Mouse (Mus musculus) heart, embryonic 11.5 days (tissue): ENCODE results near the gene Acsbg2. TPM values are rescaled to one million over a fixed set of nuclear protein-coding genes. Genes with fewer than 3 reads are reported as not detected.

ENCODE experiments used
- ATAC-seq: fragments of 200-750 bp; cut with Nextera tagmentation; replicated peaks from 2 replicates; pipeline ENCODE4 v1.8.0; 2017; ENCODE audit warnings: moderate library complexity; ENCODE audit not compliant: insufficient number of reproducible peaks, low FRiP score, low TSS enrichment
- H3K27ac ChIP-seq: fragments of 300-500 bp; sonication (generic); 2 replicates; pipeline ENCODE4 v1.5.1; 2014; ENCODE audit warnings: mild to moderate bottlenecking, low read depth, low read length
- H3K27me3 ChIP-seq: fragments of 300-500 bp; sonication (generic); 2 replicates; pipeline ENCODE4 v1.6.1; 2014; ENCODE audit warnings: mild to moderate bottlenecking, low read length, mixed read lengths; ENCODE audit not compliant: control insufficient read depth, insufficient read depth
- H3K36me3 ChIP-seq: fragments of 300-500 bp; sonication (generic); 2 replicates; pipeline ENCODE4 v1.6.1; 2014; ENCODE audit warnings: mild to moderate bottlenecking, low read length, moderate library complexity, mixed read lengths; ENCODE audit not compliant: control insufficient read depth, insufficient read depth
- H3K4me1 ChIP-seq: fragments of 300-500 bp; sonication (generic); 2 replicates; pipeline ENCODE4 v1.6.1; 2014; ENCODE audit warnings: low read length; ENCODE audit not compliant: control insufficient read depth, insufficient read depth
- H3K4me2 ChIP-seq: fragments of 300-500 bp; sonication (generic); 2 replicates; pipeline ENCODE4 v1.6.1; 2014; ENCODE audit warnings: mild to moderate bottlenecking, moderate library complexity
- H3K4me3 ChIP-seq: fragments of 300-500 bp; sonication (generic); 2 replicates; pipeline ENCODE4 v1.5.1; 2014; ENCODE audit warnings: low read depth, low read length
- H3K9ac ChIP-seq: fragments of 300-500 bp; sonication (generic); 2 replicates; pipeline ENCODE4 v1.6.1; 2014; ENCODE audit warnings: mild to moderate bottlenecking, low read depth, low read length, moderate library complexity
- H3K9me3 ChIP-seq: fragments of 300-500 bp; sonication (generic); replicated peaks from 2 replicates; pipeline ENCODE4 v1.6.1; 2016; ENCODE audit warnings: low read length; ENCODE audit not compliant: control insufficient read depth
- WGBS: fragments of 180-500 bp; shearing (Covaris S2); extraction: QIAGEN DNeasy Blood & Tissue Kit; methylation state at CpG from one replicate; pipeline ENCODE4 v1.1.7; 2014; ENCODE audit not compliant: insufficient replicate concordance; 5-methylcytosine and 5-hydroxymethylcytosine counted together
- polyA plus RNA-seq: library from polyadenylated mRNA; unstranded; fragments of >200 nt; fragmentation: Nextera tagmentation; extraction: Ambion mirVana; gene quantifications from 2 replicates; pipeline ENCODE4 v1.2.1, GENCODE M21; 2014

Acsbg2 gene
- polyA plus RNA-seq, 1 experiment from 2014 or later: not detected

GRCm38 (mm10) chr17:56869481-56869977 is 4.7 kb downstream of the Acsbg2 start:
- Histone ChIP-seq H3K9ac (no peak overlapping the region), H3K4me1 (no peaks in the 10 kb centered on the region), H3K4me3 (no peak overlapping the region), H3K4me2 (no peak overlapping the region), H3K36me3 (no peaks in the 10 kb centered on the region), H3K27ac (no peak overlapping the region), H3K9me3 (0 out of 2 replicates have a peak, but pooled peaks cover 2% of the 10 kb centered on the region), H3K27me3 (no peaks in the 10 kb centered on the region)
- no peak for ATAC-seq
- 81% methylated on average over 9 of the region's 9 CpGs for WGBS

DNA sequence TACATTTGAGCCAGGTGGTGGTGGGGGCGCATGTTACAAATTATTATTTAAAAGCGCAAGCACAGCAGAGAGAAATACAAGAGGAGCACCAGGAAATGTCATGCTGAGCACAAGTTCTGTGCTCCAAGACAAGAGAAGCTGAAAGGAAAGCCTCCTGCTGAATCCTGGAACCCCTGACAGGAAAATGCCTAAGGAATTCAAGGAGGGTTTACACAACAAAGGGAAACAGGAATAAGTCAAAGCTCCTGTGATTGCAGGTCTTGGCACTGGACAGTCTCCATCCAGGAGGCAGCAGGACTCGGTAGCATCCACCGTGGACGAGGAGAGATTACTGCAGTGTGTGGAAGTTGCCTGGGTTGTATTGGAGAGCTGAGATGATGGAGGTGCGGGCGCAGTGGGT is 8.2 kb downstream of the Acsbg2 start:
- Histone ChIP-seq H3K36me3 (no peaks in the 10 kb centered on the region), H3K4me1 (no peaks in the 10 kb centered on the region), H3K27ac (no peak overlapping the region), H3K9ac (no peak overlapping the region), H3K4me3 (no peak overlapping the region), H3K27me3 (no peaks in the 10 kb centered on the region), H3K4me2 (no peak overlapping the region), H3K9me3 (0 out of 2 replicates have a peak, but pooled peaks cover 2% of the 10 kb centered on the region)
- WGBS: 71% methylated on average over 7 of the region's 7 CpGs
- ATAC-seq: no peak

- Histone ChIP-seq H3K4me1 (no peaks in the 10 kb centered on the region), H3K36me3 (no peaks in the 10 kb centered on the region), H3K27ac (no peak overlapping the region), H3K4me2 (no peak overlapping the region), H3K27me3 (no peaks in the 10 kb centered on the region), H3K9ac (no peak overlapping the region), H3K9me3 (0 out of 2 replicates have a peak, but pooled peaks cover 1% of the 10 kb centered on the region), H3K4me3 (no peak overlapping the region)
- ATAC-seq: no peak; the same call in 1 of the 2 replicates
- WGBS: 50% methylated on average over 3 of the region's 3 CpGs
These were observed 13.1 kb downstream of the Acsbg2 start for GRCm38 (mm10) chr17:56861197-56861596.

DNA sequence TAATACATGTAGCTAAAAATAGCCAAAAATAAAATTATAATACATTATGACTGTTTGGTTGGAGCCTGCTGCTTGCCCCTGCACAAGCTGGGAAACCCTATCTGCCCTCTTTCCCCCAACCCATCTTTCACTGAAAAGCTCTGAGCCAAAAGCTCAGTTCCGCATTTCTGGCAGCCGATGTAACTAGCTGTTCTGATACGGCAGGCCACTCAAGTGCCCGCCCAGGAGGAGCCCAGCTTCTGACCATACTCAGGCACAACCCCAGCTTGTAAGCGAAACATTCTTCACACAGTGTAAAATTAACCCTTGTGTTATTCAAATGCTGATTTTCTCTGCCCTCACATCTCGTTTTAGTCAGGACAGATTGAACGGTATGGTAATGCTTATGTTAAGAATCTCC is 15.3 kb downstream of the Acsbg2 start:
- 43% methylated on average over 7 of the region's 7 CpGs for WGBS
- Histone ChIP-seq H3K4me2 (no peak overlapping the region), H3K27me3 (no peaks in the 10 kb centered on the region), H3K9ac (no peak overlapping the region; the same call in 1 of the 2 replicates), H3K27ac (peak overlapping the region; percentile 10), H3K36me3 (no peaks in the 10 kb centered on the region), H3K4me3 (no peak overlapping the region), H3K4me1 (no peaks in the 10 kb centered on the region), H3K9me3 (no peaks in the 10 kb centered on the region)
- ATAC-seq: no peak

DNA sequence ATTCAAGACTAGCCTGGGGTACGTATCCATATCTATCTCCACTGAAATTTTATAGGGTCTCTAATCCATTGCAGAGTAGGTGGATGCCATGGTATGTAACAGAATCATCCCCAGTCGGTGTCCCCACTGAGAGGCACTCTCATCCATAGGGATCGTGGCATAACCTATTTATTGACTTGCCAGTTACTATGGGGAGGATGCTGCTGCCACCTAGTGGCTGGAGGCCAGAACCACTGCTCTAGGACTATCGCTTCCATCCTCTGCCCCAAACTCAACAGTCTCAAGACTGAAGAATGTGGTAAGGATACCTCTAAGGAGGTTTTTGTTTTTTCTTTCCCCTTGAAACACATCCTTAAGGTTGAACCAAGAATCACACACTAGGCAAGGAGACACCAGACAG is 16.0 kb downstream of the Acsbg2 start:
- H3K27ac ChIP-seq: 0 out of 2 replicates have a peak overlapping the region, but pooled peaks have one; percentile 10
- no peak overlapping the region for H3K4me3 ChIP-seq
- WGBS: 52% methylated on average over 4 of the region's 4 CpGs
- no peaks in the 10 kb centered on the region for H3K36me3 ChIP-seq
- H3K9ac ChIP-seq: no peak overlapping the region
- H3K4me1 ChIP-seq: no peaks in the 10 kb centered on the region
- H3K4me2 ChIP-seq: no peak overlapping the region
- no peaks in the 10 kb centered on the region for H3K27me3 ChIP-seq
- no peak for ATAC-seq
- H3K9me3 ChIP-seq: no peaks in the 10 kb centered on the region

- Histone ChIP-seq H3K4me1 (no peaks in the 10 kb centered on the region), H3K9ac (no peak overlapping the region), H3K4me2 (no peak overlapping the region), H3K4me3 (no peak overlapping the region), H3K9me3 (no peaks in the 10 kb centered on the region), H3K27me3 (no peaks in the 10 kb centered on the region), H3K27ac (no peak overlapping the region), H3K36me3 (no peaks in the 10 kb centered on the region)
- 71% methylated on average over 3 of the region's 3 CpGs for WGBS
- ATAC-seq: no peak
These were observed 18.8 kb downstream of the Acsbg2 start for GRCm38 (mm10) chr17:56855421-56855820.

GRCm38 (mm10) chr17:56851167-56851566 is 23.1 kb downstream of the Acsbg2 start:
- H3K9me3 ChIP-seq: no peaks in the 10 kb centered on the region
- H3K27ac ChIP-seq: no peak overlapping the region
- no peaks in the 10 kb centered on the region for H3K36me3 ChIP-seq
- 68% methylated on average over 3 of the region's 3 CpGs for WGBS
- no peak for ATAC-seq
- H3K4me3 ChIP-seq: no peak overlapping the region
- H3K9ac ChIP-seq: no peak overlapping the region
- no peaks in the 10 kb centered on the region for H3K4me1 ChIP-seq
- H3K4me2 ChIP-seq: no peak overlapping the region
- no peaks in the 10 kb centered on the region; the same call in 1 of the 2 replicates for H3K27me3 ChIP-seq

- no peaks in the 10 kb centered on the region for H3K36me3 ChIP-seq
- H3K9me3 ChIP-seq: no peaks in the 10 kb centered on the region
- H3K4me1 ChIP-seq: no peaks in the 10 kb centered on the region
- no peak overlapping the region for H3K4me3 ChIP-seq
- H3K27ac ChIP-seq: no peak overlapping the region
- H3K4me2 ChIP-seq: no peak overlapping the region
- no peak overlapping the region for H3K9ac ChIP-seq
- no peaks in the 10 kb centered on the region; the same call in 1 of the 2 replicates for H3K27me3 ChIP-seq
- WGBS: 81% methylated on average over 13 of the region's 13 CpGs
- ATAC-seq: no peak
These were observed 24.5 kb downstream of the Acsbg2 start for GRCm38 (mm10) chr17:56849710-56850109.

GRCm38 (mm10) chr17:56848785-56849184 is 25.5 kb downstream of the Acsbg2 start:
- WGBS: 77% methylated on average over 5 of the region's 5 CpGs
- ATAC-seq: no peak

More at GRCm38 (mm10) chr17:56848785-56849184, 25.5 kb downstream of the Acsbg2 start:
- no peaks in the 10 kb centered on the region for H3K4me1 ChIP-seq
- H3K9me3 ChIP-seq: no peaks in the 10 kb centered on the region
- no peak overlapping the region for H3K4me2 ChIP-seq
- H3K27me3 ChIP-seq: no peaks in the 10 kb centered on the region; the same call in 1 of the 2 replicates
- no peak overlapping the region for H3K27ac ChIP-seq
- no peak overlapping the region for H3K4me3 ChIP-seq
- no peaks in the 10 kb centered on the region for H3K36me3 ChIP-seq
- no peak overlapping the region for H3K9ac ChIP-seq
